Mouse (Mus musculus): ENCODE measurements at regions not wholly inside any gene's neighbourhood (a gene's known extent, or its start where the extent isn't known, plus 50 kb on each side); places are given as distances from the start of the nearest gene placed in this dataset.

GRCm38 (mm10) chr9:117966326-117966989 is 73.8 kb upstream of the Azi2 start:
- TF ChIP-seq CTCF (IDR thresholded peaks at IDR 0.05) = peak; percentile 58
- TF ChIP-seq EP300 (IDR thresholded peaks at IDR 0.05) = no peak

Data from lung, postnatal 0 days (tissue).